Mouse (Mus musculus) cerebral cortex, adult 2 months (tissue): ENCODE measurements around the gene Ttyh1.

Source experiments
- WGBS: fragments of 180-500 bp; shearing (Covaris S2); methylation state at CpG from one replicate; pipeline ENCODE4 v1.1.7; 2018; 5-methylcytosine and 5-hydroxymethylcytosine counted together

Ttyh1 gene

GRCm38 (mm10) chr7:4119344-4119902 lies at the start of gene Ttyh1:
Gene Ttyh1, plus strand, starts transcription at chr7:4119408.
- WGBS, result 4% methylated on average over 34 of the region's 37 CpGs

GRCm38 (mm10) chr7:4071066-4071465 lies 48.1 kb upstream of the Ttyh1 start:
- WGBS, result 88% methylated on average over 6 of the region's 6 CpGs

- WGBS, result 79% methylated on average over 3 of the region's 3 CpGs
Measured at GRCm38 (mm10) chr7:4073144-4073543, 46.1 kb upstream of the Ttyh1 start.

GRCm38 (mm10) chr7:4079511-4079910 lies 39.7 kb upstream of the Ttyh1 start:
- WGBS, result 87% methylated on average over 7 of the region's 7 CpGs

GRCm38 (mm10) chr7:4080552-4080951 lies 38.7 kb upstream of the Ttyh1 start:
- 84% methylated on average over 4 of the region's 4 CpGs for WGBS

GRCm38 (mm10) chr7:4082804-4083203 lies 36.4 kb upstream of the Ttyh1 start:
- 36% methylated on average over 2 of the region's 2 CpGs for WGBS

GRCm38 (mm10) chr7:4084161-4084560 lies 35.0 kb upstream of the Ttyh1 start:
- WGBS, result 43% methylated on average over 6 of the region's 6 CpGs

- WGBS, result 39% methylated on average over 4 of the region's 4 CpGs
Measured at GRCm38 (mm10) chr7:4087238-4087895, 31.8 kb upstream of the Ttyh1 start.

- 59% methylated on average over 6 of the region's 6 CpGs for WGBS
Measured at GRCm38 (mm10) chr7:4087896-4088480, 31.2 kb upstream of the Ttyh1 start.

- 76% methylated on average over 2 of the region's 2 CpGs for WGBS
Measured at GRCm38 (mm10) chr7:4088679-4089078, 30.5 kb upstream of the Ttyh1 start.

GRCm38 (mm10) chr7:4091170-4091569 lies 28.0 kb upstream of the Ttyh1 start:
- 51% methylated on average over 8 of the region's 8 CpGs for WGBS

- 77% methylated on average over 2 of the region's 2 CpGs for WGBS
Measured at GRCm38 (mm10) chr7:4098301-4098700, 20.9 kb upstream of the Ttyh1 start.

- 73% methylated on average over 2 of the region's 2 CpGs for WGBS
Measured at GRCm38 (mm10) chr7:4098832-4099231, 20.4 kb upstream of the Ttyh1 start.

- 58% methylated on average over 5 of the region's 5 CpGs for WGBS
Measured at GRCm38 (mm10) chr7:4101144-4101543, 18.1 kb upstream of the Ttyh1 start.

GRCm38 (mm10) chr7:4103411-4103810 lies 15.8 kb upstream of the Ttyh1 start:
- 10% methylated on average over 4 of the region's 4 CpGs for WGBS

- 36% methylated on average over 3 of the region's 3 CpGs for WGBS
Measured at GRCm38 (mm10) chr7:4111766-4112165, 7.4 kb upstream of the Ttyh1 start.

GRCm38 (mm10) chr7:4117050-4117814 lies 2.0 kb upstream of the Ttyh1 start:
- whole genome bisulfite sequencing, result 45% methylated on average over 8 of the region's 8 CpGs

- 13% methylated on average over 19 of the region's 19 CpGs for WGBS
Measured at GRCm38 (mm10) chr7:4119976-4120921, 1.0 kb downstream of the Ttyh1 start.

GRCm38 (mm10) chr7:4122076-4122768 lies 3.0 kb downstream of the Ttyh1 start:
- WGBS, result 18% methylated on average over 11 of the region's 11 CpGs

- 27% methylated on average over 10 of the region's 10 CpGs for WGBS
Measured at GRCm38 (mm10) chr7:4122783-4123182, 3.6 kb downstream of the Ttyh1 start.

GRCm38 (mm10) chr7:4123732-4124131 lies 4.5 kb downstream of the Ttyh1 start:
- 15% methylated on average over 1 of the region's 1 CpGs for WGBS
